Mouse (Mus musculus) kidney, postnatal 4 days (tissue): Measurements from ENCODE around the gene Srd5a2.

ENCODE experiments used
- DNase-seq, 2 experiments: peaks; one replicate each; pipeline ENCODE4 v3.0.0; 2021; ENCODE audit warnings: mixed read lengths in 2 of 2

The Srd5a2 gene

GRCm38 (mm10) chr17:73984508-73984907 is 63.2 kb downstream of the Srd5a2 start:
- DNase-seq, result peak; percentile 23 to 51

DNA sequence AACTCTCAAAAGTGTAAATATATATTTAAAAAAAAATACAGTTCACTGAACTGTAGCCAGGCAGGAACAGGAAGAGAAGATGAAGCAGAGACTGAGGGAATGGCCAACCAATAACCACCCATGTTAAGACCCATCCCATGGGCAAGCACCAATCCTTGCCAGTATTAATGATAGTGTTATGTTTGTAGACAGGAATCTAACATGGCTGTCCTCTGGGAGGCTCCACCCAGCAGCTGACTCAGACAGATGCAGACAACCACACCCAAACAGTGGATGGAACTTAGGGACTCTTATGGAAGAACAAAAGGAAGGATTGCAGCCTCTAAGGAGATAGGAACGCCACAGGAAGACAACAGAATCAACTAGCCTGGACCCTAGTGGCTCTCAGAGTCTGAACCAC is 64.8 kb downstream of the Srd5a2 start:
- no peak for DNase-seq

GRCm38 (mm10) chr17:73976066-73976465 is 71.7 kb downstream of the Srd5a2 start:
- DNase-seq, result no peak

DNA sequence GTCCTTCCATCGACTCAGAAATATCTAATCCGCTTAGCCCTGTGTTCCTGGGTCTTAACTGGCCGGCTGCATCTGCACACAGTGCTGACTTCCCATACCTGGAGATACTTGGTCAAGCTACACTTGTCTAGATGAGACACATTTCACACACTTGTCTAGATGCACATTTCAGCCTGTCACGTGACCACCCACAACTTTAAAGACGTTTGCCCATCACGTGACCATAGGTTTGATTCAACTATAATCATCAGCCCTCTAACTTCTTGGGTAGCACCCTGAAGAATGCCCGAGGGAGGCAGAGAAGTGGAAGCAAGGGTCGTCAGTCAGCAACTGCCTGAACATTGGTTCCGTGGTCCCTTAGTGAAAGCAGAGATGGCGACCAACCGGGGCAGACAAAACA is 75.1 kb downstream of the Srd5a2 start:
- DNase-seq, result no peak

GRCm38 (mm10) chr17:73971291-73971690 is 76.4 kb downstream of the Srd5a2 start:
- no peak for DNase-seq

DNA sequence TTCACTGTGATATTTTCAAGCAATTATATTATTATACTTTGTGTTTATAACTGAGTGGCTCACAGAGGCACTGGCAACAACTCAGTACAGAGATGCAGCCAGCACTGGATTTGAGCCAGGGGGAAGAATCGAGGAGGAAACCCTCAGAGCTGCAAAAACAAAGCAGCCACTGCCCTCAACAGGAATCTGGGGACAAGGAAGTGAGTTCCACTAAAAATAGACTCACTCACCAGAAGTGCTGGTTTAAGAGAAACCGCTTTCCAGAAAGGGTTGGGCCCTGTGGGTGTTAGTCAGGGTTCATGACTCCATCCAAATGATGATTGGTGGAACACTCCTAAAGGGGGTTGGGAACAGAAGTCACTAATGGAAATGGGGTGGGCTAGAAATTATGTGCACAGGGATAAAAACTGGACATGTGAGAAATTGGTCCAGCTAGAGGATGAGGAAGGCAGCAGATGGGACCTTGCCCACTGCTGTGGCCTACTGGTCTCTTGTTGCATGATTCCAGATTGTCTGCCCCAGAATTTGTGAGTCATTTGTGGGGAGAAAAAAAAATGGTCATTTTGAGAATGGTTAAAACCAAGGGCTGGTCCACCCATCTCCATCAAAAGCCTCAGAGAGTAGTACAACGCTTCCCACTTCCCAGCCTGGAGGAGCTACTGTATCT is 77.2 kb downstream of the Srd5a2 start:
- peak; percentile 56 to 66 for DNase-seq
